Mouse (Mus musculus) kidney, adult 11 months (tissue): ENCODE measurements around the gene Th.

ENCODE experiments used
- DNase-seq: peaks from one replicate; pipeline ENCODE4 v3.0.0; 2022

Th gene

DNA sequence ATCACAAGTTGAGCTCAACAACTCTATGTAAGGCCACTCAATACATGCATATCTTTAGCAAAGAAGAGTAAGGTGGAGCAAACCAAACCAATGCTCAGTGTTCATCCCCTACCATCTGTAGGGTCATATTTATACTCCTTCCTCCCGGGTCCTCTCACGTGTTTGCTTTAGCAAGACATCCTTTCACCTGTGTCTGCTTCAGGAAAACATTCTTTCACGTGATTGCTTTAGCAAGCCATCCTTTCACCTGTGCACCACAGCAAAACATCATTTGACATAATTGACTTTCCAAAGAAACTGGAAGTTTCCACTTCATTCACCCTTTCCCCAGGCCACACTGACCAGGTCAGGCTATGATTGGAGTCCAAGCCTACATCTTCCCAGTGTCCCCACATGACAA lies at the start of gene Th:
Th (minus strand) TSS at position 101 of the 400 bp plus-strand sequence.
- DNase-seq, result no peak

DNA sequence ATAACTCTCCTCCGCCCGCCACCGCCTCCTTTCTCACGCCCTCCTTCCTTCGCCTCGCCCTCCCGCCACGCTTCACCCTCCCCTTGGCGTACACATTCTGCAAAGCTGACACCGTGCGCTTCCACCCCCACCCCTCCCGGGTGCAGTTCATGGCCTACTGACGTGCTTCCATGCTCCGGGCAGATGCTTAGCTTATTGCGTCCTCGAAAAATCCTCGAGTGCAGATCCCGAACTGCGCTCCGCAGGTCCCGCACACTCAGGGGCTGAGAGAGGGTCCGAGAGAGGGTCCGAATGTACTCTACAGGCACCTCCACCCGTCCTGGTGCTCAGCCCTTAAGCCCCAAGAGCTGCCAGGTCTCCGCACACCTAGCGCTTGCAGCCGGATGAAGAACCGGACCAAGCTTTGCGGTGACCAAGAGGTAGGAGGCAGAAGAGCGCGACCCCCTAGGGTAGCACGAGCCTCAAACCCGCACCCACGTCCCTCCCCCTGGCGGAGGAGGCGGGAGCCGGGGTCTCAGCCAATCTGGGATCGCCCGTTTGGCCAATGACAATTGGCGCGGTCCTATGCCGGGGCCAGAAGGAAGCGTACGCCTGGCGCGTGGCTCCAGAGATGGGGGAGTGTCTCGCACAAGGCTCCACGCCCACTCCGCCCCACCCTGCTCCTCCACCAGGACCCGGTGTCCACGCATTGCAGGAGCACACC lies 38.0 kb upstream of the Th start, which contains the start of gene Ascl2:
Ascl2 (minus strand) TSS at position 456 of the 703 bp plus-strand sequence.
- DNase-seq, result no peak

DNA sequence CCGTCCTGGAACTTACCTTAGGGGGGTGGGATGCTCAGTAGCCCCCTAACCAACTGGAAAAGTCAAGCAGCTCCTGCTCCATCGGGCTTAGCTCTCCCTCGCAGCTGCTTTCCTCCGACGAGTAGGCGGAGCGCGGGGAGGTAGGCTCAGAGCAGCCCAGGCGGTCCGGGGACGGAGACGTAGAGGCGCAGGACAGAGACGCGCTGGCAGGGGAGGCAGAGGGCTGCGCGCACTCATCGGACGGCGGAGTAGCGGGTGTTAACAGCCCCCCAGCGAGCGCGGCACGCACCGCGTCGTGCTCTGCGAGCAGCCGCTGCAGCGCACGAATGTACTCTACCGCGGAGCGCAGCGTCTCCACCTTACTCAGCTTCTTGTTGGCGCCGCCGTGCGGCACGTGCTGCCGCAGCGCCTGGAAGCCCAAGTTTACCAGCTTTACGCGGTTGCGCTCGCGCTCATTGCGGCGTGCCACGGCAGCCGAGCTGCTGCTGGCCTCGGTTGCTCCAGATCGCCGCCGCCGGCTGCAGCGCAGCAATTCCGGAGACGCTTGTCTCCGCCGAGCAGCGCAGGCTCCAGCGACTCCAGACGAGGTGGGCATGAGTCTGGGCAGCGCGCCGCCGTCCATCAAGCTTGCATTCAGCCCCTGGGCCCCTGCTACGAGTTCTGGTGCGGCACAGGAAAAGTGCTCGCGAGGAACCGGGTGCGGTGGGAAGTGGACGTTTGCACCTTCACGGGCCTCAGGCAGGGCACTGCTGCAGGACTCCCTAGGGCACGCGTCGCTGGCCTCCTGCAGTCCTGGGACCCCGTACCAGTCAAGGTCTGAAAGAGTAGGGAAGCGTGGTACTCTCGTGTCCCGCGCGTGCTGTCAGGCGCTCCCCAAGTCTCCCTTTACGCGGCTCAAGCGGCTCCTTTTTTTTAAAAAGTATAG lies 37.2 kb upstream of the Th start:
- no peak for DNase-seq

DNA sequence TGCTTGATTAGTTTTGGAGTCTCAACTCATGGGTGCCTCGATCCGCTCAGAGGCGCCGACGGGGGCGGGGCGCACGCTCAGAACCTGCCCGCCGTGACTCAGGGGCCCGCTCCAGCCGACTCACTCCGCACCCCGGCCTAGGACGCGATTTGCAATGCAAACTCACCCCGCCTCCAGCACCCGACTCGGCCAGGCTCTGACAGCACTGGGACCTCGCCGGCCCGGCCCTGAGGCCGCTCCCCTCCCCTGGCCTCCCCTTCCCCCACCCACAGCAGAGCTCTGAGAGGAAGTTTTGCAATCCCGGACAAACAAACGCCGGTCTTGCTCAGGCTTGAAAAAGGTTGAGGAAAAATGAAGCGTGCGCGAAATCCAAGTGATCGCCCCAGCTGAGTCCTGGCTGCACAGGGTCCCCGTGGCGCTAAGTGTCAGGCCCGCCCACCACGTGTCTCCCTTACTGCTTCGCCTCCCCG lies 36.5 kb upstream of the Th start:
- no peak for DNase-seq

DNA sequence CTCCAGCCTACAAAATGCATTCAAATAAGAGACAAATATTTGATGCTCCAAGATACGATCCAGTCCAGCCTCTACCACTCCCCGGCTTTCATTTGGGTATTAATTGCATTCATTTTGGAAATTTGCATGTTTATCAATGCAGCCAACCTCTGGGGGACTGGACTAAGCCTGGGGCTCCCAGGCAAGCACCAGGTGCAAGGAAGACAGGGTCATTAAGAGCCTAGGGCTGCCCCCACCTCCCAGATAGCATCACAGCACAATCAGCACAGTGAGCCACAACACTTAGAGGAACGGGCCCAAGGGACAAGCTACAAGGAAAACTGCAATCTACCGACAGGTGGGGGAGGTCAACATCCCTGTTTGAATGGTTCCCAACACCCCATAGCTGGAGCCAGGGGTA lies 28.8 kb upstream of the Th start:
- DNase-seq, result no peak

DNA sequence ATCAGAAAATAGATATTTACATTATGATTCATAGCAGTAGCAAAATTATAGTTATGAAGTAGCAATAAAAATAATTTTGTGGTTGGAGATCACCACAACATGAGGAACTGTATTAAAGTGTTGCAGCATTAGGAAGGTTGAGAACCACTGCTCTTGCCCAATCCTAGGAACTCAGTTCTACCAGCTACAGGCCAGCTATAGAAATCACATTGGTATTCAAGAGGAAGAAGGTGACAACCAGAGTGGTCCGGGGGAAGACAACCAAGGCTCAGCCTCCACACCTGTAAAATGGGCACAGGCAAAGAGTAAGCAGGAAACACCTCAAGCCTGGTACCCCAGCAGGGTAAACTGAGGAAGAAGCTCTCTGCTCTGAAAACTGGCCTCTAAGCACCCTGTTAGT lies 27.9 kb upstream of the Th start:
- no peak for DNase-seq

DNA sequence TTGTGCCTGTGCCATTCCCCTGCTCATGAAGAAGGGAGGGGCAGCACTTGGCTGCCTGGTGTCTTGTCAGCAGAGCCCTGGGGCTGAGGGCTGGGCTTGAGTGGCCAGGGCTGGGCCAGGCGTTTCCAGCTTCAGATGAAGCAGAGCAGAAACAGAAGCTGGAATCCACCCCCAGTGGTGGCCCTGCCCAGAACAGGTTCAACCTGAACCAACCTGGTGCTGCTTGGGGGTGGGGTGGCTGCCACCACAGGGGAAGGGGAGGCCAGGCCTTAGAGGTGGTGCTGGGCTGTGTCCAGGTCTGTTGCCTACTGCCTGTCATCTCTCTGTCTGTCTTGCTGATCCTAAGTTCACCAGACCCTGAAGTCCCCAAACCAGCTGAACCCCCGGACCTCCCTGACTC lies 25.1 kb upstream of the Th start:
- no peak for DNase-seq

DNA sequence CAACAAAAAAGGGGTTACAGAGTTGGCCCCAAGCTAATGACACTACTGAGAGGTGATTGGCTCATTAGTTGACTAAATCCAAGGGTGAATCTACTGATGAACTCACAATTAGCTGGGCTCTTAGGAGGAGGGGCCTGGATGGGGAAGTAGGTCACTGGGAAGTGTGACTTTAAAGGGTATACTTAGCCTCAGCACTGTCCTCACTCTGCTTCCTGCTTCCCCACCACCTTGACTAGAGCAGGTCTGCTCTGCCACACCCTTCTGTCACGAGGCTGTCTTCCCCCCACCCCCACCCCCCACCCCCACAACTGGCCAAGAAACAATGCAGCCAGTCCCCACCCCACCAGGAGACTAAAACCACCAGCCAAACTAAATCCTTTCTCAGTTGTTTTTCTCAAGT lies 18.6 kb upstream of the Th start:
- no peak for DNase-seq

DNA sequence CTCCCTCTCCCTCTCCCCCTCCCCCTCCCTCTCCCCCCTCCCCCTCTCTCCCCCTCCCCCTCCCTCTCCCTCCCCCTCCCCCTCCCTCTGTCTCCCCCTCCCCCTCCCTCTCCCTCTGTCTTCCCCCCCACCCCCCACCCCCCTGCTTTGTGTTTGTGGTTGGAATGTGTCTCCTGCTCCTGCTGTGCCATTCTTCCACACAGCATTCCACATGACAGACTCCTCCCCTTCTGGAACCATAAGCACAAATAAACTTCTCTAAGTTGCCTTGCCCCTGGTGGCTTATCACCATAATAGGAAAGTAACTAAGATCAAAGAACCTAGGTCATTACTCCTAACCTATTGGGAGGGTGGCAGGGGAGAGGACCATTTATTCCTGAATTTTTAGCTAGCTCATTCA lies 6.7 kb upstream of the Th start:
- DNase-seq, result no peak

DNA sequence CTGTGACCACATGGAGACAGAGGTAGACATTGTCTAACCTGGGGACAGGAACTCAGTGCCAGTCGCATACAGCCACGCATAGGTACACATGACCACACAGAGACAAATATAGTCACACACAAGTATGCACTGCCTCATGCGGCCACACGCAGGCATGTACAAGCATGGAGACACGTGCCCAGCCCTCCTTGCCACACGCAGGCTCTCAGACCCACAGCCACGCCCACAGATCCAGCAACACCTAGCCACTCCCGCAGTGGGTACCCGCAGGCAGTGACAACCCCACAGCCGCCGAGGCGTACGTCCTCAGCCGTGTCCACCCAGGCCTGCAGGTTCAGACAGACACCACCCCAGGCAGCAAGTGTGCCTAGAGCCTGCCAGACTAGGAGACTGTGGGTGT lies 4.8 kb upstream of the Th start:
- no peak for DNase-seq

DNA sequence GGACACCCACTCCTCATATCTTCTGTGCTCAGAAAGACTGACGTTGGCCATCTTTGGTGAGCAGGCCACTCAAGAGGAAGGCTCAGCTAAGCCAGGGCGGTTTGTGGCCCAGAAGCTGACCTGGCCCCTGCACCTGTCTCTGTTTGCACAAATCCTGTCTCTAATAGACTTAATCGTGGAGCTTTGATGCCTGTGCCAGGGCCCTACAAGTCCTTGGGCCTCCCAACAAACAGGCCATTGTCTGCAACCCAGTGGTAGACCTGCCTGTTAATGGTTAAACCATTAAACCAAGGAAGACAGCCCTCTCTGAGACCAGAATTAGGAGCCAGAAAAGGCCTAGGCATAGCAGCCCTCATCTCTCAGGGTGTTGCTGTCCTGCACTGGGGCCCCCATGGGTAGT lies 1.5 kb upstream of the Th start:
- DNase-seq, result no peak

DNA sequence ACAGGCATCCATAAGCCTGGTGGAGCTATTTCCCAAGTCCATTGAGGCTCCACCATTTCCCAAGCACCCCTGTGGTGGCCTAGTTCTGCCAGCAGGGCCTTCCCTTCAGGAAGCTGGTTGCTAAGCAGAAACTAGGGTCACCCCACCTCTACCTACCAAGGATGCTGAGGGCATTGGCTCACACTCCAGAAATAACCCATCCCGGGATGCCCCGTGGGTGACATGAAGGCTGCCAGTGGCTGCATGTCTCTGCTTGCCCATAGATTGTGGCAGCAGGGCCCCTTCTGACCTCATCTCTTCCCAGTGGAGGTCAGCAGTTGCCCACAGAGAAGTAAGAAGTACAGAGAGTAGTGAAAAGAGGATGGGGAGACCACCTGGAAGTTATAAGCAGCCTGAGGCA lies 1.4 kb downstream of the Th start:
- no peak for DNase-seq

DNA sequence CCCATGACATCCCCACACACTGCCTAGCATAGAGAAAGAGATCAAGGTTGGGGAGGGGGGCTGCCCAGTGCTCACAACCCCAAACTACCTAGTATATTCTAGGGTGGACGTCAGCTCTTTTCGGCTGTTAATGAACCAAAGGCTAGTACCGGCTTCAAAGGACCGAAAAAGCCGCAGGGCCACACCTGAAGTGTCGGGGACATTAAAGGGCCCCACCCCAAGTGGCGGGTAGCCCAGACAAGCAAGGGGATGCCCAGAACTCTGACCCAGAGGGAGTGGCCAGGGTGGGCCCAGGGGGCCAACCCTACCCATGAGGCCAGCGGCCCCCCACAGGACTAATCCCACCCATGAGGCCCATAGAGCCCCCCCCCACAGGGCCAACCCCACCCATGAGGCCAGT lies 3.6 kb downstream of the Th start:
- DNase-seq, result no peak

DNA sequence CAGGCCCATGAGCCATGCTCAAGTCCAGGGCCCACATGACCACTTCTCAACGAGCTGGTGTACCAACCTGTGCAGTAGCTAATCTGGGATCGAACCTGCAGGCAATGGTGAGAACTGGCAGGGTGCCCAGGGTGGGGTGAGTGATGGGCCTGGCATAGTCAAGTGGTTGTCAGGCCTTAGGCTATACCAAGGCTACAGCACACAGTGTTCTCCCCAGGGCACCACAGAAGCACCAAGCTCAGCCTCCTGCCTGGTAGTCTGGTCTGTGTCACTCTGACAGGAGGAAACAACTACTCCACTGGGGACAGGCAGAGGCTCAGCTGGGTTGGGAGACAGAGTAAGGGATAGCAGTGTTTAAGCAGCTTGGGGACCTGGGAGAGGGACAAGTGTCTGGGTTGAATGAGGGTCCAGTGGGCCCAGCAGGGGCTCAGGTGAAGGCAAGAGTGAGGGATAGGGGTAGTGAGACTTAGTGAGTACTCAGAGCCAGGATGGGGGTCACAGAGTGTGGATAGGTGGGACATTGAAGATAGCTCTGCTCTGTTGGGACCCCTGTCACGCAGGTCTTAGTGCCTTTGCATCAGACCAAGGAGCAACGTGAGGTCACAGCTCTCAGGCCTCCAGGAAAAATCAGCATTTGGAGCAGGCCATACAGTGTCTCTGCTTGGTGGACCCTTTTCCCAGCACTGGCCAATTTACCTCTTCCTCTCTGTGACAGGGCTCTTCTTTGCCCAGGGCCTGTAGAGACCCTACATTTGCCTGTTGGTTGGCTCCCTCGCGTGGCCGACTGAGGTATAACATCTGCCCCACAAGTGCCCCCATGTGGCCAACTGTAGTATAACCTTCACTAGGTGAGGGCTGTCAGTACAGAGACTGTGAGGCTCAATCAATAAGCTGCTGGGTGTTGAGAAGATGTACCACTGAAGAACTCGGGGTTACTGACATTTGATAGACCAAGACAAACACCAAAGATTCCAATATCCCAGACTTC lies 12.0 kb downstream of the Th start:
- DNase-seq, result peak; percentile 65

DNA sequence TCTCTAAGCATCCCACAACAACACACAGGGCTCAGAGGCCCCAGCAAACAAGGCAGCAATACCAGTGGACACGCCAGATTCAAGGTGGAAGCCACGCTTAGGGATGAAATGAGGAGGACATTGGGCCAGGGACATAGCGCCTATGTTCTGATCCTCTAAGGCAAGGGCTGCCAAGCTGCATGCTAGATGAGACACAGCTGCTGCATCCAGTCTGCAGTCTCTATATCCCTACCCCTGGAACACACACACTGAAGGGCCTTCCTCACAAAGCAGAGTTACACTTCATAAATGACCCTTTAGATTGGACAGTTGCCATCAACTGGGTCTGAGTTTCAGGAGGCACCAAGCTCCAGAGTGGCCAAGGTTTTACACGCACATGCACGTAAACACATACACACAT lies 13.3 kb downstream of the Th start:
- DNase-seq, result no peak

DNA sequence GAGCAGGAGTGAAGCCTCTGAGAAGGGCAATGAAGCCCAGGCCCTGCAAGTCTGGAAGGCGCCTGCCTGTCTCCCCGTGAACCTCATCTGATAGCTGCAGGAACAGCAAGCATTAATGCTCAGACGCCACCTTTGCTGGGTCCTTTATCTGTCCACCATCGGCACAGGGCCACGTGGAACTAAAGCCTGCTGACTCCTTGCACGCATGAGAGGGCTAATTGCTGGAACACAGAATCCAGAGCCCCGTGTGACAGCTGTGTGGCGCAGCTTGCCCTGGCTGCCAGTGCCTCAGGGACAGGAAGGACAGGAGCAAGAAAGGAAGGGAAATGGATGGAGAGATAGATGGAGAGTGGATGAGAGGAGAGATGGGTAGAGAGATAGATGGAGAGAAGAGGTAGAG lies 14.8 kb downstream of the Th start:
- peak; percentile 9 for DNase-seq

DNA sequence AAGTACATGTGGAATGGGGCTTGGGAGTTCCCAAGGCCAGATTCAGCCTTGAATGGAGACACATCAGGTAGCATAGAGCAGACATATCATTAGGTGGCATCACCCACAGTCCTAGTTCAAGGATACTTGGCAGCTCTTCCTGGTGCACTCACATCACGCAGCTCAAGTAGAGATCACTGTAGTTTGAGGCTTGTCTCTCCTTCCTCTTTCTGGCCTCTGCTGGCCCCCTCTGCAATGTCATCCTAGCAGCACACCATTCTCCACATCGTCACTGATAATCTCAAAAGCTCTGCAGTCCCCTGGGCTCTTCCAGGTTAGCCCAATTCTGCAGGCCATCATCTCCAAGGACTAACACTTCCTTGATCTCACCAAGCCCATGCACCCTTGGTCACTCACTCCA lies 19.2 kb downstream of the Th start:
- DNase-seq, result no peak

DNA sequence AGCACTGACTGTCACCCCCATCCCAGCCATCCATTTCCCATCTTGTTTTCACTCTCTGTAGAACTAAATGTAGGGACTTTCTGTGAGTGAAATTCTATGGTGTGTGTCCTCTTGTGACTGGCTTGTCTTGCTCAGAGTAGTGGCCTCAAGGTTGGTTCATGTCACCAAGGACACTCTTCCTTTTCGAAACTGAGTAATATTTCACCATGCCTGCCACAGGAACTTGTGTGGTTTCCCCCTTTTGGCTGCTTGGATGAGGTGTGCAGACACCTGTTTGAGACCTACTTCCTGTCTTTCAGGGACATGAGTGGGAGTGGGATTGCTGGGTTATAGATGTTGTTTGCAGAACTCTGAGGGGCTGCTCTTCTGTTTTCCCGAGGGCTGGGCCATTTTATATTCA lies 20.8 kb downstream of the Th start:
- DNase-seq, result no peak

DNA sequence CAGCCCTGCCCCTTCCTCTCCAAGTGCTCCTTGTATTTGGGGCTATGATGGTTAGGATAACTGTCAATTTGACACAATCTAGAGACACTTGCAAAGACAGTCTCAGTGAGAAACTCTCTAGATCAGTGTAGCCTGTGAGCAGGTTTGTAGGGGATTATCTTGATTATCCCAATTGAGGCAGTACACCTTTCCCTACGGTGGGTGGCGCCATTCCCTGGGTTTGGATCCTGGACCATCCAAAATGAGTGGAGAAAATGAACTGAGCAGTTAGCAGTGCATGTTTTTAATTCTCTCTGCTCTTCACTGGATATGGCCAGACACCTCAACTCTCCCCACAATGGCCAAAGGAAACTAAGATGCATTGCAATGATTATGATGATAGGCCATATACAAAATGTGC lies 21.3 kb downstream of the Th start:
- no peak for DNase-seq

DNA sequence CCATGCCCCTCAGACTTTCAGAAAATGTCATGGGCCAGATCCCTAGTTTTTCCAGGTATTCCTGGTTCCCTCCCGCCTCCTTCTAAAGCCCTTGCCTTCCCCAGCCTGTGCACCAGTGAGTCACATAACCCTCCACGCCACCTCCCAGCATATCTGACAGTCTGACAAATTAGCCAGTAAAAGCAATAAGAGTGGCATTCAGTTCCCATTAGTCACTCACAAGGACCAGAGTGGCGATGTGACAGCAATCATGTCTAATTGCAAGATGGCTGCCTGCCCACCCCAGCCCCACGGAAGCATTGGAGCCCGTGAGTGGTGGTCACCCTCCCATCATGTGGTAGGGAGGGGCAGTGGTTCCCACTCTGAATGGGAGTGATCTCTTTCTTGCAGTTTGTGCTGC lies 25.3 kb downstream of the Th start:
- DNase-seq, result no peak

DNA sequence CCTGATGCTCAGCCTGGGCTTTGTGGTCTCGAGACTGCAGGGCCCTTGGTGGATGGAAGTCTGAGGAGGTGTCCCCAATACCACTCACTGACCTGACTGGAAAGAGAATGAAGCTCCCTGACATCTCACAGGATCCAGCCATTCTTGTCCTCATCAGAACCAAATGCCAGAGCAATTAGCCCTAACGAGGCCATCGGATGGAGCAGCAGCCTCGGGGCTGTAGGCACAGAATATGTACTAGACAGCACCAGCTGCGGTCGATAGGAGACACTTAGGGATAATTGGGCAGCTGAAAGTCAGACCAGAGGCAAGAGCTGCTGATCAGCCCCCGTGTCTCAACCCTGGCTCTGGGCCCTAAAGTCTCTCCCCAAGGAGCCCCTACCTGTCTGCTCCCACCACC lies 26.6 kb downstream of the Th start:
- no peak for DNase-seq

DNA sequence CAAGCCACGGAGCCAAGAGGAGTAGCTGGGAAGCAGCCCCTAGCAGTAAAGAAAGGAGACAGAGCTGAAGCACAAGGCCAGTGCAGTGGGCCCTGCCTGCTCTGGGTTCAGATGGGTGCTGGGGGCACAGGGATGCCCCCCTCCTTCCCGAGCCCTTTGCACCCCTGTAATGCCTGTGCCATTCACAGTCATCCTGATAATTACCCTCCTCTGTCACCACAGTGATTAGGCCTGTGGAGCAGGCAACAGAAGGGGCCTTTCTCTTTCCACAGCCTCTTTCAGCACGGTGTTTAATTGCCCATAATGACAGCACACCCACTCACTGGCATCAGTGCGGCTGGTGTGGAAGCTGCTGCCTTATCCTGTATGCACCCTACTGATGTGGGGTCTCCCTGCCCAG lies 28.0 kb downstream of the Th start:
- no peak for DNase-seq

DNA sequence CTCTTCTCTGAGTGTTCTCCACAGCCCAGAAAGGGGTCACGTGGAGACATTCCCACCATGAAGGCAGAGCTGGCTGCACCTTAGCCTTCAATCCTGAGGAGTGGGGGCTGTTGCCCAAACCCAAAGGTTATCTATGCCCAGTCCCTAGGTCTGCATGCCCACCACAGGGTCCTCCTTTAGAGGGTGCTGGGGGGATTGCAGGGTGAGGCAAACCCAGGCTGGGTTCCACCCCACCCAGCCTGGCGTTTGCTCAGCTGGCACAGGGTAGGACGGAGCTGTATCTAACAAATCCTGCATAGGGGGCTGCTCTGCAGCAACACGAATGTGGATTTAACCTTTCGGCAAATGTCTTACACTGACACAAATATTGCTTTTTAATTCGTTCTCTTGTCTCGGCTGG lies 29.2 kb downstream of the Th start:
- DNase-seq, result no peak
